Mouse (Mus musculus) urinary bladder, postnatal 14 days (tissue): ENCODE results near the gene Cbr2.
"Not testable (repeated sequence)": the region's sequence is repeated elsewhere in the genome, so short reads cannot be mapped to it uniquely, and the experiment has no call there.

Source experiments
- DNase-seq: peaks from one replicate; pipeline ENCODE4 v3.0.0; 2021; ENCODE audit warnings: low spot score

The Cbr2 gene

GRCm38 (mm10) chr11:120731858-120732680 is at the start of gene Cbr2:
Gene Cbr2 (minus strand): TSS chr11:120732114.
- peak; percentile 74 for DNase-seq

- not testable (repeated sequence) for DNase-seq
Observed at GRCm38 (mm10) chr11:120781361-120781760, 49.4 kb upstream of the Cbr2 start.

GRCm38 (mm10) chr11:120779876-120780275 is 48.0 kb upstream of the Cbr2 start:
- DNase-seq = no peak

- DNase-seq = no peak
Observed at GRCm38 (mm10) chr11:120777123-120777522, 45.2 kb upstream of the Cbr2 start.

GRCm38 (mm10) chr11:120775774-120776469 is 44.0 kb upstream of the Cbr2 start:
- DNase-seq = peak; percentile 97

GRCm38 (mm10) chr11:120773463-120774190 is 41.7 kb upstream of the Cbr2 start:
- DNase-seq = no peak

GRCm38 (mm10) chr11:120772749-120773148 is 40.8 kb upstream of the Cbr2 start:
- DNase-seq = no peak

GRCm38 (mm10) chr11:120768206-120768605 is 36.3 kb upstream of the Cbr2 start:
- DNase-seq = no peak

GRCm38 (mm10) chr11:120767023-120767422 is 35.1 kb upstream of the Cbr2 start:
- DNase-seq = not testable (repeated sequence)

- DNase-seq = not testable (repeated sequence)
Observed at GRCm38 (mm10) chr11:120763121-120763999, 31.4 kb upstream of the Cbr2 start.

- not testable (repeated sequence) for DNase-seq
Observed at GRCm38 (mm10) chr11:120762672-120763041, 30.7 kb upstream of the Cbr2 start, which contains the start of gene Hmga1b. Gene Hmga1b (plus strand): TSS chr11:120762794.

GRCm38 (mm10) chr11:120761811-120762671 is 30.1 kb upstream of the Cbr2 start:
- DNase-seq = no peak

GRCm38 (mm10) chr11:120760236-120760635 is 28.3 kb upstream of the Cbr2 start:
- no peak for DNase-seq

- no peak for DNase-seq
Observed at GRCm38 (mm10) chr11:120751606-120752005, 19.7 kb upstream of the Cbr2 start.

- DNase-seq = peak; percentile 40
Observed at GRCm38 (mm10) chr11:120749430-120749829, 17.5 kb upstream of the Cbr2 start.

GRCm38 (mm10) chr11:120747974-120748373 is 16.1 kb upstream of the Cbr2 start:
- DNase-seq = no peak

GRCm38 (mm10) chr11:120744121-120744701 is 12.3 kb upstream of the Cbr2 start:
- no peak for DNase-seq

GRCm38 (mm10) chr11:120740981-120741380 is 9.1 kb upstream of the Cbr2 start:
- no peak for DNase-seq

GRCm38 (mm10) chr11:120736424-120736823 is 4.5 kb upstream of the Cbr2 start:
- no peak for DNase-seq

- DNase-seq = peak; percentile 82
Observed at GRCm38 (mm10) chr11:120733521-120733920, 1.6 kb upstream of the Cbr2 start.
